Mouse (Mus musculus) small intestine, adult 2 months (tissue): ENCODE results near the gene Smpd3.

ENCODE experiments used
- CTCF ChIP-seq: fragments of 200-500 bp; IDR thresholded peaks from 2 replicates; pipeline ENCODE4 v1.5.1; 2012; ENCODE audit warnings: low read depth, mild to moderate bottlenecking, control low read depth, inconsistent platforms, low read length, moderate library complexity, mixed read lengths; ENCODE audit not compliant: insufficient replicate concordance, insufficient read length; ENCODE audit errors: extremely low read depth
- POLR2A ChIP-seq: fragments of 200-500 bp; IDR thresholded peaks from 2 replicates; pipeline ENCODE4 v1.6.1; 2012; ENCODE audit warnings: low read depth, mild to moderate bottlenecking, control low read depth, inconsistent platforms, low read length, moderate library complexity

DNA sequence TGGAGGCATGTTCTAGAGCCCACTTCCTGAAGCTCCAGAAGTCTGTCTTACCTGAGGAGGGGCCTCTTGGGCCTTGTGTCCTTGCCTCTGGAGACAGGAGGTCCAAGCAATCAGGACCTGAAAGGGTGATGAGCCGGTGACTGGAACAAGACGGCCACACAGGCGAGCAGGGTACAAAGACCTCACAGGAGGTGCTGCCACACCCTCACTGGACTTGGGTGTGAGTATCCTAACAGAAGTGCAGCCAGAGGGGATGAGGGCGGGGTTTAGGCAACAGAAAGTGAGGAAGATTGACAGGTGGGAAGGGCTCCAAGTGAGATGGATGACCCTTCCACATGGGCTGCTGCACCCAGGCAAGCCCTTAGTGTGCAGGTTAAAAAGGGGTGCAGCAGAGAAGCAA lies 56.9 kb downstream of the Smpd3 start:
- TF ChIP-seq CTCF (no peak), POLR2A (peak; percentile 63; the same call in 1 of the 2 replicates)
